Comparison of ENCODE assay signal across 8 mouse cellular contexts in the genomic region with DNA sequence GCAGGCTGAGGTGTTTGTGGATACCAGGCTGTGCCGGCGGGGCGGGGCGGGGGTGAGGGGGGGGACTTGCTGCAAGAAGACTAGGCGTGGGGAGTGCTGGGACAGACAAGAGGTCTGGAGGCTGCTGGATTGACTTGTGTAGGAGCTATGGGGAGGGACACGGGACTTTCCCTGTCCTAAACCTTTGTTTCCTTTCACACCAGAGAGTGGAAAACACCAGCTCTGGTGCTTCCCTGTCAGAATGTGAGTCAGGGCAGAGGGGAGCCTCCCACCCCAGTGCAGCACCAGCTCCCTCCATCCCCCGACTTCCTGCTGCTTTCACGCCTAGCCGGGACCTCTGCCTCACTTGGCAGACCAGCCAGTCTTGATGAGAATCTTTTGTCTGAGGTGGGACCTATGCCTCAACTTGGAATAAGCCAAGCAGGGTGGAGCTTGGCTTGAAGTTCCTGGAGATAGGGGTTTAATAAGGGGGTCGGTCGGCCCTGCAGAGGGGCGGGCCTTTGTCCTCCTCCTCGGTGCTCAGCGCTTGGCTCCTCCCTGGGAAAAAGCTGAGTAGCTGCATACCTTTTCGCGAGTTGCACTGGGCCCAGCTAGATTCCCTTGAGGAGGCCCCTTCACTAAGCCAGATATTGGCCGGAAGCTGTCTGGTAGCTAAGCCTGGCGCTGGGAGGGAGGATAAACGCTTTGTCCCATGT. TPM values are rescaled to one million over a fixed set of nuclear protein-coding genes. Genes with fewer than 3 reads are reported as not detected.
DNase-seq lines count a peak whose midpoint lies in the region; ATAC-seq and TF ChIP-seq lines count a peak whose summit lies in the region.

No protein-coding gene starts in this region.

- no peaks in the 10 kb centered on the region for H3K27me3 ChIP-seq in intestine, embryonic 15.5 days (replicated peaks)
- H3K27me3 ChIP-seq in midbrain, embryonic 16.5 days (ENCODE audit: control insufficient read depth, insufficient read depth, low read depth, low read length) = no peaks in the 10 kb centered on the region

- 3% methylated on average over 19 of the region's 19 CpGs for WGBS in intestine, embryonic 15.5 days
- 5% methylated on average over 19 of the region's 19 CpGs for WGBS in midbrain, embryonic 16.5 days

- peak overlapping the region; percentile 37 for H3K4me3 ChIP-seq in gastrocnemius, adult 2 months
- peak overlapping the region; percentile 36 for H3K4me3 ChIP-seq in intestine, embryonic 15.5 days (replicated peaks)
- H3K4me3 ChIP-seq in midbrain, embryonic 16.5 days (ENCODE audit: low read depth, low read length) = peak overlapping the region; percentile 8

- DNase-seq in gastrocnemius, adult 2 months = no peak
- no peak for DNase-seq in gastrocnemius, postnatal 4 days (ENCODE audit: low spot score in 2 of 2)
- peak; percentile 74 for DNase-seq in R1 (ENCODE audit: low read depth, low spot score)
- DNase-seq in testis, postnatal 10 days (ENCODE audit: low spot score) = no peak
- DNase-seq in adrenal gland, adult 2 months = no peak

- no peaks in the 10 kb centered on the region for H3K9me3 ChIP-seq in intestine, embryonic 15.5 days
- no peaks in the 10 kb centered on the region for H3K9me3 ChIP-seq in midbrain, embryonic 16.5 days (replicated peaks; ENCODE audit: control insufficient read depth, low read length, poor library complexity, severe bottlenecking)

- peak; percentile 16 for ATAC-seq in granulocyte monocyte progenitor cell, adult 5-6 weeks (replicated peaks; ENCODE audit: poor library complexity, severe bottlenecking)
- ATAC-seq in intestine, embryonic 15.5 days = peak; percentile 81
- ATAC-seq in midbrain, embryonic 16.5 days = peak; percentile 69

- peak overlapping the region; percentile 69 for H3K27ac ChIP-seq in gastrocnemius, adult 2 months
- peak overlapping the region; percentile 94 for H3K27ac ChIP-seq in intestine, embryonic 15.5 days
- H3K27ac ChIP-seq in midbrain, embryonic 16.5 days (ENCODE audit: low read length) = peak overlapping the region; percentile 66

- peaks cover 25% of the 10 kb centered on the region for H3K4me1 ChIP-seq in intestine, embryonic 15.5 days (replicated peaks)
- peaks cover 18% of the 10 kb centered on the region for H3K4me1 ChIP-seq in midbrain, embryonic 16.5 days (ENCODE audit: control insufficient read depth, insufficient read depth, low read length)

- H3K4me2 ChIP-seq in intestine, embryonic 15.5 days (replicated peaks) = peak overlapping the region; percentile 66
- H3K4me2 ChIP-seq in midbrain, embryonic 16.5 days (ENCODE audit: low read length) = peak overlapping the region; percentile 33

- TF ChIP-seq CTCF in gastrocnemius, adult 2 months (IDR thresholded peaks at IDR 0.05) = no peak

- H3K36me3 ChIP-seq in intestine, embryonic 15.5 days = no peaks in the 10 kb centered on the region
- no peaks in the 10 kb centered on the region for H3K36me3 ChIP-seq in midbrain, embryonic 16.5 days (ENCODE audit: control insufficient read depth, insufficient read depth, low read length)

- peak overlapping the region; percentile 35 for H3K9ac ChIP-seq in intestine, embryonic 15.5 days
- peak overlapping the region; percentile 43; the same call in 1 of the 2 replicates for H3K9ac ChIP-seq in midbrain, embryonic 16.5 days (ENCODE audit: low read depth, low read length)

- intact Hi-C loops in gastrocnemius, adult 2 months (cut with DNase I) = no loop called here

RNA-seq across cellular contexts. Expression of gene Acot7, which starts 7.7 kb away (rescaled TPM):
- total RNA-seq in gastrocnemius, adult 2 months (2021) = 10 to 100 TPM; 12.7 to 22.8 TPM
- 10 to 100 TPM; 13.5 to 17.6 TPM for total RNA-seq in gastrocnemius, postnatal 4 days (2021)
- 124 and 134 TPM in 2 replicates for total RNA-seq in granulocyte monocyte progenitor cell, adult 5-6 weeks (2014; fragmentation: Nextera tagmentation)
- total RNA-seq in granulocyte monocyte progenitor cell, adult 5-6 weeks (2017) = 79.4 and 89.5 TPM in 2 replicates
- 57.8 and 60.0 TPM in 2 replicates for polyA plus RNA-seq in intestine, embryonic 15.5 days (2015; fragmentation: Nextera tagmentation; extraction: Ambion mirVana)
- 437 and 480 TPM in 2 replicates for polyA plus RNA-seq in midbrain, embryonic 16.5 days (2015; fragmentation: Nextera tagmentation; extraction: Ambion mirVana)
- 10 to 100 TPM; 43.4 to 65.0 TPM for total RNA-seq in adrenal gland, adult 2 months (2021)
- 22.1 and 25.5 TPM in 2 replicates for polyA plus RNA-seq in adrenal gland, adult 2 months (2012; rRNA removed)

RNA-seq across cellular contexts. Expression of gene Hes2, which starts 27.0 kb away (rescaled TPM):
- not detected for total RNA-seq in gastrocnemius, adult 2 months (2021)
- total RNA-seq in gastrocnemius, postnatal 4 days (2021) = not detected
- total RNA-seq in granulocyte monocyte progenitor cell, adult 5-6 weeks (2014; fragmentation: Nextera tagmentation) = not detected in 2 replicates
- total RNA-seq in granulocyte monocyte progenitor cell, adult 5-6 weeks (2017) = not detected in 2 replicates
- polyA plus RNA-seq in intestine, embryonic 15.5 days (2015; fragmentation: Nextera tagmentation; extraction: Ambion mirVana) = 0.30 and 0.42 TPM in 2 replicates
- not detected in 2 replicates for polyA plus RNA-seq in midbrain, embryonic 16.5 days (2015; fragmentation: Nextera tagmentation; extraction: Ambion mirVana)
- total RNA-seq in adrenal gland, adult 2 months (2021) = not detected
- 0.57 TPM in 1 of 2 replicates, not detected in the other for polyA plus RNA-seq in adrenal gland, adult 2 months (2012; rRNA removed)

RNA-seq across cellular contexts. Expression of gene Espn, which starts 33.5 kb away (rescaled TPM):
- under 1 TPM; 0.13 to 0.45 TPM for total RNA-seq in gastrocnemius, adult 2 months (2021)
- total RNA-seq in gastrocnemius, postnatal 4 days (2021) = 1 to 10 TPM; 1.5 TPM
- total RNA-seq in granulocyte monocyte progenitor cell, adult 5-6 weeks (2014; fragmentation: Nextera tagmentation) = 1.8 TPM in 1 of 2 replicates, not detected in the other
- total RNA-seq in granulocyte monocyte progenitor cell, adult 5-6 weeks (2017) = 0.43 TPM in 1 of 2 replicates, not detected in the other
- 29.2 and 30.8 TPM in 2 replicates for polyA plus RNA-seq in intestine, embryonic 15.5 days (2015; fragmentation: Nextera tagmentation; extraction: Ambion mirVana)
- polyA plus RNA-seq in midbrain, embryonic 16.5 days (2015; fragmentation: Nextera tagmentation; extraction: Ambion mirVana) = 0.14 and 0.25 TPM in 2 replicates
- 1 to 10 TPM; 1.7 to 2.3 TPM for total RNA-seq in adrenal gland, adult 2 months (2021)
- 8.3 and 10.4 TPM in 2 replicates for polyA plus RNA-seq in adrenal gland, adult 2 months (2012; rRNA removed)

Comparison
In these comparisons a context has a peak if more than half of its experiments do, and no peak if none do; other contexts are left out.
1. ATAC-seq: peak in every context shown above with its lines; median percentile 81 in intestine, embryonic 15.5 days; 69 in midbrain, embryonic 16.5 days; 16 in granulocyte monocyte progenitor cell, adult 5-6 weeks.